Mouse (Mus musculus) kidney, postnatal 36 days (tissue): ENCODE data around the gene Ampd1.

ENCODE experiments used
- DNase-seq, 2 experiments: peaks; one replicate each; pipeline ENCODE4 v3.0.0; 2021 to 2022; ENCODE audit warnings: mixed read lengths in 2 of 2

The Ampd1 gene

GRCm38 (mm10) chr3:103073771-103074170, at the start of gene Ampd1:
Gene Ampd1, plus strand, starts transcription at chr3:103074014.
- no peak for DNase-seq

GRCm38 (mm10) chr3:103026174-103026573, 47.6 kb upstream of the Ampd1 start:
- peak in 1 of 2 experiments; percentile 14 for DNase-seq

- DNase-seq = no peak
Measured at GRCm38 (mm10) chr3:103040285-103040684, 33.5 kb upstream of the Ampd1 start.

DNA sequence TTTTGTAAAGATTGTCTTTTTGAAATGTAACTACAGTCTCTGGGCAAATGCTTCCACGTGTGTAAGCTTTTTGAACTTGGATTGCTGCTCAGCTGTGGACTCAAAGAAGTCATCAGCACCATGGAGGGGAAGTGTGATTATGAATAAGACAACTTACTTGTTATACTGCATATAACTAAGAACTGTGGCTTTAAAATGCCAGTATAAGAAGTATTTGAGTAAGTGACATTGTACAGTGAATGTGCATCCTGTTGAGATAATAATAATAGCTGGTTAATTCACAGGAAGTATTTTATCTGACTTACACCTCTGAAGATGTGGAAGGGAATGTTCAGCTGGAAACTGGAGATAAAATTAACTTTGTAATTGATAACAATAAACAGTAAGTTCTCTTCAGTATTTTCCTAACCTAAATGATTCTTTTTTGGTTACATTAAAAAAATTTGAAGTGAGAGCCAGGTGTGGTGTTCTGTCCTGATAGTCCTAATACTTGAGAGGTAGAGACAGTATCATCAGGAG, 32.9 kb upstream of the Ampd1 start:
- DNase-seq = no peak

GRCm38 (mm10) chr3:103056016-103056595, 17.7 kb upstream of the Ampd1 start:
- DNase-seq = no peak

GRCm38 (mm10) chr3:103057752-103058151, 16.1 kb upstream of the Ampd1 start:
- DNase-seq = no peak

- DNase-seq = peak; percentile 95 to 98
Measured at GRCm38 (mm10) chr3:103058207-103059157, 15.3 kb upstream of the Ampd1 start, which contains the start of gene Nras. Gene Nras, plus strand, starts transcription at chr3:103058285.

DNA sequence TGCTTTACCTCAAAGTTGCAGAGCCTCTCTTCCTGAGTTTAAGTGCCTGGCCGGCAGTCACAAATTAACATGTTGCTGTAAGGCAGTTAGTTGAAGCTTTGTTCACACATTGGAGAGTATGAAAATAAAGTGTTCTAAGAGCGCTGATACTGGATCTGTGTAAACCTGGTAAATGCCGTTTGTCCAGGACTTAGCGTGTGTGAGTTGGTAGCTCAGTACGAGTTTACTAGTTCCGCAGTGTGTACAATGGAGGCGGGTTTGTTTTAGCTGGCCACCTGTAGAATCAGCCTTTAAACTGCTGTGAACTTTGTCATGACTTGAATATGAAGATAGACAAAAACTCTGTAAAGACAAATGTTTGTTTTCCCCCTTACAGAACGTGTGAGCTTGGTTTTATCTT, 6.9 kb upstream of the Ampd1 start:
- no peak for DNase-seq

DNA sequence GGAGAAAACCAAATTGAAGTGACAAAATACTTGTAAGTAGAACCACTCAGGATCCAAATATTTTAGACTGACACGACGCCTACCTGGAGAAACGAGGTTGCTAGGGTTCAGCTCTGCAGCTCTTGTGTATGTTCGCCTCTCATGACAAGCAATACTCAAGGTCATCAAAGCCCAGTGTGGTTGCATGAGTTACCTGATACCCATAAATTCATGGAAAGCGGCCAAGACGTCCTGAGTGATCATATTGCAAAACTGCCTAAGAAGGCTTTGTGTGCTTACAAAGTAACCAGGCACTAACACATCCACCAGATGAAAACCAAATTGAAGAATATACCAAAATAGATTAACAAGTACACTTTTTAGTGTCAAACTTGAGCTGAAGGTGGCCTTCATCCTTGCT, 4.8 kb upstream of the Ampd1 start:
- no peak for DNase-seq

DNA sequence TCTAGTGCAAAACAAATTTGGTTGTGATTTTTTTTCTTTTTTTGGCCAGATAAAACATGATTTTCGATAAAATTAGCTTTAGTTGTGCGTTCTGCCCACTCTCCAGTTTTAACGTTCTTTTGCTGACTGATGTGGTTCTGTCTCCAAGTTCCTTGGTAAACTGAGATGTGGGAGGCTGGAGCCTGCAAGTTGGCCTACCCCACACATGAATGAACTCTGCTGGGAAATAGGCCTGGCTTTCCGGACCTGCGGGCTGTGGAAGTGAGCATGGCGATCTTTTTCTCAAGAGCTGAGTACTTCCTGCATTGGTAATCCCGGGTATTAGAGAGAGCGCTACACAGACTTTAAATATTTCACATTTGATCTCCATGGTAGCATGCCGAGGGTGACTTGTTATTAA, 2.1 kb downstream of the Ampd1 start:
- no peak for DNase-seq

DNA sequence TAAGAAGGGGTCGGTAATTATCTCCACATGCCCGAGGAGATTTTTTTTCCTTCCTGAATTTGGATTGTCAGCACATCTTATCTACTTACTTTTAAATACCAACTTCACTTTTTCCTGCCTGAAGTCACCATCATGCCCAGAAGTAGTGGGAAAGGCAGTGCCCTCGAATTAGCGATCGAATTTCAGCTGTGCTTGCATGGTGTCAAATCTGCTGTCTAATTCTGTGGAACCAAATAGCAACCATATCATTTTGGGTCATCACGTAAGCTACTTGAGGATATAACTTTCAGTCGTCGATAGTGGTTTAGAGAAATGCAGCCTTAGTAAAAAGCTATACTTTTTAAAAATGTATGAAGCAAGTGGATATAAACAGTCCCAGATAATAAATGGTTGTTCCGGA, 2.7 kb downstream of the Ampd1 start:
- no peak for DNase-seq

- DNase-seq = no peak
Measured at GRCm38 (mm10) chr3:103079301-103079700, 5.5 kb downstream of the Ampd1 start.

DNA sequence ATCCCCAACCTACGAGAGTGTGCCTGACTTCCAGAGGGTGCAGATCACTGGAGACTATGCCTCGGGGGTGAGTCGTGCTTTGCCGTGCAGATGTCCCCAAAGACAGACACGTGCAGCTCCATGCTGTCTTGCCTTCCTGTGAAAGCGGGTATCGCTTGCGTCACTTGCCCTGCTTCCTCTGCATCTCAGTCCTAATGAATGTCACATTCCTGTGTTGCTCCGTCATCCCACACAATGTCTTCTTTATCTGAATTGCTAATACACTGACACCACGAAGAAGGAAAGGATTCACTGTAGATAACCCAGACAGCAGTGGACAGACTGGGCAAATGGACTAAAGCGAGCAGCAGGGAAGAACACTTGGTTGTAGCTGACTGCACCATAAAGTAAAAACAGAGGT, 7.2 kb downstream of the Ampd1 start:
- DNase-seq = no peak

DNA sequence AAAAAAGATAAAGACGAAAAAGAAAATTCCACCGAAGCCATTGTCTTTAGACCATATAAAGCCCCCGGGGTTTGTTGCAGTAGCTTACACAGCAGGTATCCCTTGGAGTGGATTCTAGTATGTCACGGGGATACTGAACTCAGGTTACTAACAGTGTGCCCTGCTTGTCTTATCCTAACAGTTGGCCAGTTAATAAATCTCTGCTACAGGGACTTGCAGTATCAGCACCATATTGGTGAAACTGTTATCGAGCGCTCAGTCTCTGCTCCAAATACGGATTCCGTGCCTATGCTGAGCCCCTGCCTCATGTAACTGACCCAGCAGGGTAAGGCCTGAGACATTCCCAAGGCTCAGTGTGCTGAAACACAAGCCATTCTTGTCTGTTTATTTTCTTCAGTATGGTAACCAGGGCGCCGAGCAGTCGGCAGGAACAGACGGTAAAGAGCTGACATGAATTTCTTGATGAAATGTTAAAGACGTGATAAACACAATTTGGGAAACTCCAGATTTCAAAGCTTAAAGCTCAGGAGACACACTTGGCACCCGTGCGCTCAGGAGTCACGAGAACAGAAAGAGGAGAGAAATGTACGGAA, 8.1 kb downstream of the Ampd1 start:
- no peak for DNase-seq

GRCm38 (mm10) chr3:103082761-103083160, 8.9 kb downstream of the Ampd1 start:
- DNase-seq = no peak

GRCm38 (mm10) chr3:103085986-103086385, 12.2 kb downstream of the Ampd1 start:
- DNase-seq = no peak

GRCm38 (mm10) chr3:103091753-103092152, 17.9 kb downstream of the Ampd1 start:
- no peak for DNase-seq

- peak in 1 of 2 experiments; percentile 19 for DNase-seq
Measured at GRCm38 (mm10) chr3:103098662-103099061, 24.8 kb downstream of the Ampd1 start.

- no peak for DNase-seq
Measured at GRCm38 (mm10) chr3:103099667-103100066, 25.9 kb downstream of the Ampd1 start.

DNA sequence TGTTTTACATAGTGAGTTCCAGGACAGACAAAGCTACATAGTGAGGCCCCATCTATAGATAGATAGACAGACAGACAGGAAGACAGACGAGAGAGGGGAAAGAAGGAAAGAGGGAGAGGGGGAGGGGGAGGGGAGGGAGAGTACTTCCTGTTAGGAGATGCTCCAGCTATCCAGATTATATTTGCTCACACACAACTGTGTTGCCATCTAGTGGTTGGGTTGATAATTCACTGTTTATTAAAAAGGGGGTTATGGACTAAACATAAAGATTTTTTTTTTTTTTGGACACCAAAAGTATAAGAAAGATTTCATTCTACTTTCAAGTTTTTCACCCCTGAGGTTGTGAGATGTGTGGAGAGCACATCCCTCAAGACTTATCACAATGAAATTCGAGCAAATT, 26.9 kb downstream of the Ampd1 start:
- no peak for DNase-seq

- no peak for DNase-seq
Measured at GRCm38 (mm10) chr3:103101194-103101593, 27.4 kb downstream of the Ampd1 start.

DNA sequence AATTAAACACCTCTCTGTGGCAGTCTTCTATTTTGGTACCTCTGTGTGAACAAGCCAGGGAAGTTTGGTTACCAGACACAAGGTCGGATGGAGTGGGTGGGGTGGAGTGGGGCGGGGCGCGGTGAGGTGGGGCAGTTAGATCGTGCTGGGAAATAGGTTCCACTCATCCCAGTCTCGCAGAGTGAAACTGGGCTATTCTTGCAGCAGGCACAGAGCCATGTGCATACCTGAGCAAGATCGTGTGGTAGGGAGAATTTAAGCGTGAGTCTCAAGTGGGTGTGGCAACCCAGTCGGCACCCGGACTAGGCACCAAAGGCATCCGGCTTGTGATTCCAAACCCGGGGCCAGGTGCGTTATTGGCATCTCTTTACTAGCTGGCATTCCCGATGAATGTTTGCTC, 28.1 kb downstream of the Ampd1 start:
- DNase-seq = peak in 1 of 2 experiments; percentile 4
